Mouse (Mus musculus): ENCODE results near the gene Ifitm5. TPM values are rescaled to one million over a fixed set of nuclear protein-coding genes. Genes with fewer than 3 reads are reported as not detected.

Gene Ifitm5
- polyA plus RNA-seq, 1 experiment, result not detected

DNA sequence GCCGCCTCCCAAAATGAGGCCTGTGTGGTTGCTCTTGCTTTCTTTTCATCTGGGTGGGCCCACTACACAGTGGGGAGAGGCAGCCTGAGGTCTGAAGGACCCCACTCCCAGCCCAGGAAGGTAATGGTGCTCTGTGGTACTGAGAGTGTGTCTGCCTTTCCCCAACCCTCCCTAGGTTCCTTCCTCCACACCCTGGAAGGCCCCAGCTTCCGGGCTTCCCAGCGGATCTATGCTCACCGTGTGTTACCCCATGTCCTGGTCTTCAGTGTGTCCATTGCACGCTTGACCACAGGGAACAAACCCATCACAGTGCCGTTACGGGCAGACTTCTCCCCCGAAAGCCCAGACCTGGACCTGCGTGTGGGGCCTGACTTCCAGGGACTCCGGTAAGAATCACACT, 7.3 kb downstream of the Ifitm5 start:
- no peak for DNase-seq (ENCODE audit: extremely low spot score in 1 of 2, low spot score in 1 of 2)

- DNase-seq (ENCODE audit: extremely low spot score in 1 of 2, low spot score in 1 of 2), result no peak
Observed at GRCm38 (mm10) chr7:140942341-140942740, 7.8 kb downstream of the Ifitm5 start.

DNA sequence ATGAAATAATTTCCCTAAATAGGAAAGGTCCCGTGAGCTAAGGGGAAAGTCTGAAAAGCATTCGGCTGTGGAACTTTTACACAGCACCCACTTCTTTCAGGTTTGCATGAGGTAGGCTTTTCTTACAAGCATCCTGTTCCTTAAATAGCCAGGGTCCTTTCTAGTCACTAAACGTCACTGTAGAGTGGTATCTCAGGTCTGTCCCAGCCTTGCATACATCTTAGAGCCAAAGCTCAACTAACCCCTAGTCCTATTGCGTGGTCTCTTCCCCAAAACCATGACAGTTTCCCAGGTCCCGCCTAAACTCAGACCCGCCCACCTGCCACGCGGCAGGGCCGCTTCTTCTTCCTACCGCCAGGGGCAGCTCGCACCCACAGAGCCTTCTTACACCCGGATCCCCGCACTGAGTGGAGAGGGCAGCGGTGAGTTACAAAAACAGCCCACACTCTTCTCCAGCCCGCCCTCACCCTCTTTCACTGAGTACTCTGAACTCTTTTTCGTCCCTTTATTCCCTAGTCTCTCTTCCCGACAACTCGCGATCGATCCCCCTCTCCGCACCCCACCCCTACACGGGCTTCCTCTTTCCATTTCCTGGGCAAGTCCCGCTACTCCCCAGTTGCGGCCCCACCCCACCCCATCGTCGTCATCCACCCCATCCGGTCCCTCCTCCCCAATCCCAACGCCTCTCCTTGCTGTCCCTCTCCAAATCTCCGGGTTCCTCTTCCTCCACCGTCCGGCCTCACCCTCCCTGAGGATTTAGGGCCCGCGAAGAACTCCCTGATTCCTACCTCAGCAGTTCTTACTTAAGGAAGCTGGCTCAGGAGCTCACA, 8.7 kb downstream of the Ifitm5 start, which contains the start of gene Pgghg:
Gene Pgghg (plus strand): TSS at position 170 of the 830 bp plus-strand sequence.
- peak in 1 of 2 experiments; percentile 68 for DNase-seq (ENCODE audit: extremely low spot score in 1 of 2, low spot score in 1 of 2)

- DNase-seq (ENCODE audit: extremely low spot score in 1 of 2, low spot score in 1 of 2), result no peak
Observed at GRCm38 (mm10) chr7:140939669-140940171, 10.4 kb downstream of the Ifitm5 start.

- DNase-seq (ENCODE audit: extremely low spot score in 1 of 2, low spot score in 1 of 2), result no peak
Observed at GRCm38 (mm10) chr7:140938896-140939295, 11.2 kb downstream of the Ifitm5 start.

- DNase-seq (ENCODE audit: extremely low spot score in 1 of 2, low spot score in 1 of 2), result no peak
Observed at GRCm38 (mm10) chr7:140938436-140938835, 11.7 kb downstream of the Ifitm5 start.

DNA sequence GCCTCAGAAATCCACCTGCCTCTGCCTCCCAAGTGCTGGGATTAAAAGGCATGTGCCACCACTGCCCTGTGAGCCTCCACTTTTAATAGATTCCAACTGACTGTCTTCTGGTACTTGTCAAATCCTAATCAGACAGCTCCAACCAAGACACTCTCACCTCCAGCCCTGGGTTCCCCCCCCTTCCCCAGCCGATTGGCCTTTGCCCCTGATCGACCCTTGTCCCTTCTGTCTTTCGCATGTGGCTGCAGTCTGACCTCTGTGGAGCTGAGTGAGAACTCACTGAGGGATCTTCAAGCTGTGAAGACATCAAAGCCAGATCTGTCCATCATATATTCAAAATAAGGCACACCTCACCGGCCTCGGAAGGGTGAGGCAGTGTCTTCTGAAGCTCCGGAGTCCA, 22.9 kb downstream of the Ifitm5 start:
- DNase-seq (ENCODE audit: extremely low spot score in 1 of 2, low spot score in 1 of 2), result no peak

- no peak for DNase-seq (ENCODE audit: extremely low spot score in 1 of 2, low spot score in 1 of 2)
Observed at GRCm38 (mm10) chr7:140923070-140923775, 26.9 kb downstream of the Ifitm5 start.

- no peak for DNase-seq (ENCODE audit: extremely low spot score in 1 of 2, low spot score in 1 of 2)
Observed at GRCm38 (mm10) chr7:140922398-140923069, 27.6 kb downstream of the Ifitm5 start.

GRCm38 (mm10) chr7:140921225-140921975, 28.7 kb downstream of the Ifitm5 start:
- DNase-seq (ENCODE audit: extremely low spot score in 1 of 2, low spot score in 1 of 2), result no peak

GRCm38 (mm10) chr7:140920418-140921029, 29.6 kb downstream of the Ifitm5 start, which contains the start of gene Nlrp6:
Gene Nlrp6 (plus strand): TSS chr7:140920902.
- no peak for DNase-seq (ENCODE audit: extremely low spot score in 1 of 2, low spot score in 1 of 2)

DNA sequence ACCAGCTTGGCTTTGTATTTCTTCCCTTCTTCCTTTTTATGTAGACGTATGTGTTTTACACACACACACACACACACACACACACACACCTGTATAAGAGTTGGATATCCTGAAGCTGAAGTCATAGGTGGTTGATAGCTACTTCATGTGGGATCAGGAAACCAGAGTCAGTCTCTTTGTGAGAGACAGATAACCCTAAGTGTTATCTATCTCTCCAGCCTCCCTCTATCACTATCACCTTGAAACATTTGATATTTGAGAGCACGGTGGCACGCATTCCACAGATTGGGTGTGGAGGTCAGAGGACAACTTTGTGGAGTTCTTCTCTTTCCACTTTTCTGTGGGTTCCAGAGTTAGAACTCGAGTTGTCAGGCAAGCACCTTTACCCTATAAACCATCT, 30.2 kb downstream of the Ifitm5 start:
- no peak for DNase-seq (ENCODE audit: extremely low spot score in 1 of 2, low spot score in 1 of 2)

GRCm38 (mm10) chr7:140914031-140914690, 35.9 kb downstream of the Ifitm5 start:
- DNase-seq (ENCODE audit: extremely low spot score in 1 of 2, low spot score in 1 of 2), result no peak

DNA sequence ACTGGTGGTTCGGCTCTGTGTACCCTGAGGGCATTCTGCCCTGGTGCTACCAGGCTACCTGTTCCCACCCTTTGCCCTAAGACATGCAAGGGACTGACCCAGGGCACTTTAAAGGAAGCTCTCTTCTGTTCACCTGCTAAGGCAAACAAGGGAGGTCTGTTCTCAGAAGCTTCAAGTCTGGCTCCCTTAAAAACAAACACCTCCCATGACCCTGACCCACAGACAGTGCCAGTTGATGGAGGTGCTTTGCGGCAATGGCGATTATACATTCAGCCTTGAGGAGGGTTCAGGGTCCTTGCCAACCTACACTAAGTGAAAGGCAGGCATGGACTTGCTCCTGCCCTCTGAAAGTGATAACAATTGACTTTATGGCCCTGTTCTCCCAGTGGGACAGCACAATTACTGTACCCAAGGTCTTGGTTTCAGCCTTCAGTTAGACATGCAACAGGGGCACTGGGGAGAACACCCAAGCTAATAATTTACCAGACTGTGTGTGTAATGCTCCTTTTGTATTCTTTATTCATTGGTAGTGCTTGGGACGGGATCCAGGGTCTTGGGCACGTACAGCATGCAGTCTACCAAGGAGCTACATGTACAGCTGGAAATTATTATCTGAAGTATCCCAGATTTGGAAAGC, 37.1 kb downstream of the Ifitm5 start:
- DNase-seq (ENCODE audit: extremely low spot score in 1 of 2, low spot score in 1 of 2), result no peak

GRCm38 (mm10) chr7:140912293-140912692, 37.8 kb downstream of the Ifitm5 start:
- peak; percentile 27 to 74 for DNase-seq (ENCODE audit: extremely low spot score in 1 of 2, low spot score in 1 of 2)

DNA sequence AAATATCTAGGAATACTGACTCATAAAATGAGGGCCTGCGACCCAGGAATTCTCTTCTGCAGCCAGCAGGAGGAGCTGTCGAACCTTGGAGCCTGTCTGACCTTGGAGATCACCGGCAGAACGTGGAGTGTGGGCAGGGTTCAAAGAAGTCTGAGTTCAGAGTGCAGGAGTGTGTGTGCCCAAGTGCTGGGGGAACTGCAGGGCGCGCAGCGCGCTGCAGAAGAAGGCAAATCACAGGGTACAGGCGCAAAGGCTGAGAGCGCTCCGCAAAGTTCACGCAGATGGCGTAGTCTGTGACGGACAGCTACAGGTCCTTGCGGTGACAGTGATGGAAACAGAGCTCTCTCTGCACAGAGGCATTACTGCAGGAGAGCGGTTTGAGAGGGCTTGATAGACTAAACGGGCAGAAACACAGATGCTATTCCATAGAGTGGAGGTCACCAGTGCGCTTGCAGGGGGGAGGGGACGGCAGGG, 41.4 kb downstream of the Ifitm5 start:
- peak; percentile 52 to 80 for DNase-seq (ENCODE audit: extremely low spot score in 1 of 2, low spot score in 1 of 2)

DNA sequence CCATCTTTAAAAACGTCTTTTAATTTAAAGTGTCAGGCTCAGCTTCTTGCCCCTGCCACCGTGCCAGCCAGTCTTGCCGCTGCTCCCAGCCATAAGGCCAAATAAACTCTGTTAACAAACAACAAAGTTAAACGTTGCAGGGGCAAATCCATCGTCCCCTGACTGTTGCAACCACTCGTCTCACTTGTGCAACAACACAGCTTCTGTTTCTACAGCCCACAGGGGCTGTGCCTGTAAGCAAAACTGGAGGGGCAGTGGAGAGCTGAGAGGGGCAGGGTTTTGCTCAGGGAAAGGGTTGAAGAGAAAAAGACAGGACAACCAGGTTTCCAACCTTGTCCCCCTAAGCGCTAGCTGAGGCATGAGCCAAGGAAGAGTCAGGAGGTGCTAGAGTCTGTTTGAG, 41.9 kb downstream of the Ifitm5 start:
- no peak for DNase-seq (ENCODE audit: extremely low spot score in 1 of 2, low spot score in 1 of 2)

GRCm38 (mm10) chr7:140907697-140908096, 42.4 kb downstream of the Ifitm5 start:
- DNase-seq (ENCODE audit: extremely low spot score in 1 of 2, low spot score in 1 of 2), result no peak

DNA sequence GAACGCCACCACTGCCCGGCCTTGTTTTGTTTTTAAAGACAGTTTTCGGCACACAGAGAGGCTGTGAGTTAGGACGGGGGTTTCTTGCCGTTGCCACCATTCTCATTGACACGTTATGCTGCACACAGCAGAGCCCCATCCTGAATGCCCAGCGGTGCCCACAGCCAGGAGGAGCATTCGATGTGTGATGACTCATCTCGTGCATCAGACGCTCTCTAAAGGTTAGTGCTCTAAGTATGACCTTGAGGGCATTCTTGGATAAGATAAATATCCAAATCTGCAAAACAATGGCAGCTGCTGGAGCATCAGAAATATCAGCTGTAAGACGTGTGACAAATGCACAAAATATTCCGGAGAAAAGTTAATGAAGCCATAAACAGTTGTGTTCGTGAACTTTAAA, 43.0 kb downstream of the Ifitm5 start:
- no peak for DNase-seq (ENCODE audit: extremely low spot score in 1 of 2, low spot score in 1 of 2)

Measured in frontal cortex, adult 2 months (tissue).